Mouse (Mus musculus): Measurements from ENCODE around the gene Rag2. TPM values are rescaled to one million over a fixed set of nuclear protein-coding genes. Genes with fewer than 3 reads are reported as not detected.
A peak's percentile ranks its signal among the peaks of the same experiment; 100 is the strongest.

Rag2 gene
- polyA plus RNA-seq, 1 experiment from 2014 or later = 0.16 TPM

DNA sequence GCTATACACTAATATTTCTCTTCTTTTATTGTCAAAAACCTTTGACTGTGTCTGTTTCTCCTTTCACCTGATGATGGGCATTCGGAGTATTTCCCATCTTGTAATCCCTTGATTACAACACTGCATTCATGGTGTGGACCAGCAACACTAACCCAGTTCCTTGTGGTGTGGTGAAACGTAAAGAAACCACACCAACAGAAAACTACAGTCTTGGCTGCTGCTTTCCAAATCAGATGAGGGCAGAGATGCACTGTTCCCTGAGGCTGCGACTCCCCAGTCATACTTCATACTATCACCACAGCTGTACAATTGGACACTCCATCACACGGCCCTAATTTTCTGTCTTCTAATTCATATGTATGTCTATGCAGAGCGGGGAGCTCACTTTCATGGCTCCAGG lies 29.8 kb upstream of the Rag2 start:
- H3K27ac ChIP-seq = no peak overlapping the region
- H3K4me3 ChIP-seq (replicated peaks; ENCODE audit: low read length) = no peak overlapping the region
- ATAC-seq (ENCODE audit: low FRiP score) (no peak), DNase-seq (ENCODE audit: low spot score) (no peak)
- 84% methylated on average over 5 of the region's 5 CpGs for WGBS
- no peak overlapping the region for H3K9ac ChIP-seq
- H3K9me3 ChIP-seq (ENCODE audit: control insufficient read depth, low read length) = no peaks in the 10 kb centered on the region
- peaks cover 42% of the 10 kb centered on the region for H3K4me1 ChIP-seq (replicated peaks; ENCODE audit: control insufficient read depth, insufficient read depth, low read length)
- no peaks in the 10 kb centered on the region for H3K27me3 ChIP-seq (ENCODE audit: control insufficient read depth, insufficient read depth, low read length)
- no peaks in the 10 kb centered on the region for H3K36me3 ChIP-seq (replicated peaks; ENCODE audit: control insufficient read depth, insufficient read depth)
- no peak overlapping the region for H3K4me2 ChIP-seq (replicated peaks)

DNA sequence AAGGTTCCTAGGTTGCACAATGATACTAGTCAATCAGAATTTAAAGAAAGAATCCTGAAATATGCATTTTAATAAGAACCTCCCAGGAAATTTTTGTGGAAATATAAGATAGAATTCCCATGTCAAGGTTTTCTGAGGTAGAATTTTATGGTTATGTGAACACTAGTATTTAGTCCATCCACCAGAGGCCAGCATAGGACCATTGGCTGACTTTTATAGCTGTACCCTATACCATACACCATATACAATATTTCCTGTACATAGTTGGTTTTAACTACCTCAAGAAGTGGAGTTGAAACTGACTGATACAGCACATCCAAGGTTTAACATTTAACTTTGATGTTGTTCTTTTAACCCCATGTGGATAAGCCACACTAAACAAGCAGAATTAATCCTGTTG lies 27.3 kb upstream of the Rag2 start:
- DNase-seq (ENCODE audit: low spot score) (peak; percentile 50), ATAC-seq (ENCODE audit: low FRiP score) (no peak)
- H3K9me3 ChIP-seq (ENCODE audit: control insufficient read depth, low read length) = no peaks in the 10 kb centered on the region
- H3K27ac ChIP-seq = no peak overlapping the region
- H3K27me3 ChIP-seq (ENCODE audit: control insufficient read depth, insufficient read depth, low read length) = no peaks in the 10 kb centered on the region
- H3K9ac ChIP-seq = no peak overlapping the region
- peaks cover 33% of the 10 kb centered on the region for H3K4me1 ChIP-seq (replicated peaks; ENCODE audit: control insufficient read depth, insufficient read depth, low read length)
- no peak overlapping the region for H3K4me2 ChIP-seq (replicated peaks)
- H3K4me3 ChIP-seq (replicated peaks; ENCODE audit: low read length) = no peak overlapping the region
- H3K36me3 ChIP-seq (replicated peaks; ENCODE audit: control insufficient read depth, insufficient read depth) = no peaks in the 10 kb centered on the region

GRCm38 (mm10) chr2:101598190-101599181 lies 26.0 kb upstream of the Rag2 start:
- Histone ChIP-seq H3K4me2 (replicated peaks) (peak overlapping the region; percentile 31), H3K27me3 (ENCODE audit: control insufficient read depth, insufficient read depth, low read length) (no peaks in the 10 kb centered on the region), H3K4me3 (replicated peaks; ENCODE audit: low read length) (no peak overlapping the region), H3K4me1 (replicated peaks; ENCODE audit: control insufficient read depth, insufficient read depth, low read length) (peaks cover 20% of the 10 kb centered on the region), H3K36me3 (replicated peaks; ENCODE audit: control insufficient read depth, insufficient read depth) (no peaks in the 10 kb centered on the region), H3K9ac (no peak overlapping the region), H3K27ac (peak overlapping the region; percentile 63), H3K9me3 (ENCODE audit: control insufficient read depth, low read length) (no peaks in the 10 kb centered on the region)
- 36% methylated on average over 13 of the region's 13 CpGs for WGBS
- ATAC-seq (ENCODE audit: low FRiP score) (peak; percentile 64; the same call in 1 of the 2 replicates), DNase-seq (ENCODE audit: low spot score) (peak; percentile 48)

- Histone ChIP-seq H3K36me3 (replicated peaks; ENCODE audit: control insufficient read depth, insufficient read depth) (no peaks in the 10 kb centered on the region), H3K9ac (no peak overlapping the region; the same call in 1 of the 2 replicates), H3K27ac (peak overlapping the region; percentile 32), H3K9me3 (ENCODE audit: control insufficient read depth, low read length) (no peaks in the 10 kb centered on the region), H3K4me1 (replicated peaks; ENCODE audit: control insufficient read depth, insufficient read depth, low read length) (peaks cover 20% of the 10 kb centered on the region), H3K4me3 (replicated peaks; ENCODE audit: low read length) (no peak overlapping the region), H3K4me2 (replicated peaks) (no peak overlapping the region), H3K27me3 (ENCODE audit: control insufficient read depth, insufficient read depth, low read length) (no peaks in the 10 kb centered on the region)
- peak; percentile 52 for DNase-seq (ENCODE audit: low spot score)
- WGBS = 29% methylated on average over 8 of the region's 8 CpGs
- ATAC-seq (ENCODE audit: low FRiP score) = peak; percentile 58; the same call in 1 of the 2 replicates
Observed at GRCm38 (mm10) chr2:101600703-101601102, 23.8 kb upstream of the Rag2 start.

DNA sequence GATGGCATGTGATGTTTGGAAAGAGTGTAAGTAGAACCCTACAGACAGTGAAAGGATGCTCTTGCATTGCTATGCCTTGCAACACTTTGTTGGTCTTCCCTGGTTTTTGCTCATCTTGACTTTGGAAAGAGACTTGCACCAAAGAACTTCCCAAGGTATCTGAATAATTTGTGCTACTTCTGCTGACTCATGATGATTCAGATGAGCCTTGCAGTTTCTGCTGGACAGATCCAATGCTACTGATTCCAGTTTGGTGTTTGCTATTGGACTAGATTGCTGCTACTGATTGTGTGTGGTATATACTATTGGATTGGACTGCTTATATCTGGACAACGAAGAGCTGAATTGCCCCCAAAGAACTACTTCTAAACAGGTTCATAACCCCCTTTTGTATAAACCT lies 21.4 kb upstream of the Rag2 start:
- 88% methylated on average over 1 of the region's 1 CpGs for WGBS

DNA sequence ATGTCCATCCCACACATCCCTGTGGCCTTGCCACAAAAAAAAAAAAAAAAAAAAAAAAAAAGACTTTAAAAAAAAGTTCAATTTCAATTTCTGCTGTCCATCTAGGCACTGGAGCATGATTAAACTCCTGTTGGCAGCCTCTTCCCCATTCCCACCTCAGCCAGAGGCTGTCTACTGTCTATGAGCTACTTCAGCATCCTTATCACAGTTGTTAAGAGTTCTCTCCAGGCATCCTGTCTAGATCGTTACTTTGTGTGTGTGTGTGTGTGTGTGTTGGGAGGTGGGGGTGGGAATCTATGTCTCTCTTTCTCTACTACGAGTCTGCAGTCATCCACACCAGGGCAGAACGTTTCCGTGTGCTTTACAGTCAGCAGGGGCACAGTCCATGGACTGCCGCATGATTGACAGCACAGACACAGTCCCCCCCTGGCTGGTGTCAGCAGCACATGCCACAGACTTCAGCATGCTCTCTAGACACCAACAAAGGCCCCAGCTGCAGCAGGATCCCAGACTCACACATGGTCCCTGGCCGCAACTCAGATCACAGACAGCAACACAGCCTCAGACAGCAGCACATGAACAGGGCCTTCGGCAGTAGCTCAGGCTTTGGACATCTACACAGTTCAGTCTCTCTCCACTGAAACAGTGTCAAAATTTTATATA lies 16.2 kb upstream of the Rag2 start:
- H3K27ac ChIP-seq = no peak overlapping the region
- 31% methylated on average over 7 of the region's 7 CpGs for WGBS
- no peaks in the 10 kb centered on the region for H3K9me3 ChIP-seq (ENCODE audit: control insufficient read depth, low read length)
- no peak overlapping the region for H3K9ac ChIP-seq
- ATAC-seq (ENCODE audit: low FRiP score) (peak; percentile 86; the same call in 1 of the 2 replicates), DNase-seq (ENCODE audit: low spot score) (no peak)
- no peaks in the 10 kb centered on the region for H3K36me3 ChIP-seq (replicated peaks; ENCODE audit: control insufficient read depth, insufficient read depth)
- no peak overlapping the region for H3K4me2 ChIP-seq (replicated peaks)
- no peaks in the 10 kb centered on the region for H3K4me1 ChIP-seq (replicated peaks; ENCODE audit: control insufficient read depth, insufficient read depth, low read length)
- no peaks in the 10 kb centered on the region for H3K27me3 ChIP-seq (ENCODE audit: control insufficient read depth, insufficient read depth, low read length)
- no peak overlapping the region for H3K4me3 ChIP-seq (replicated peaks; ENCODE audit: low read length)

More for the DNA sequence above, 21.4 kb upstream of the Rag2 start:
- Histone ChIP-seq H3K4me1 (replicated peaks; ENCODE audit: control insufficient read depth, insufficient read depth, low read length) (peaks cover 17% of the 10 kb centered on the region), H3K27me3 (ENCODE audit: control insufficient read depth, insufficient read depth, low read length) (no peaks in the 10 kb centered on the region), H3K27ac (no peak overlapping the region), H3K9ac (no peak overlapping the region), H3K4me2 (replicated peaks) (no peak overlapping the region), H3K4me3 (replicated peaks; ENCODE audit: low read length) (no peak overlapping the region), H3K9me3 (ENCODE audit: control insufficient read depth, low read length) (no peaks in the 10 kb centered on the region), H3K36me3 (replicated peaks; ENCODE audit: control insufficient read depth, insufficient read depth) (no peaks in the 10 kb centered on the region)
- ATAC-seq (ENCODE audit: low FRiP score) (no peak), DNase-seq (ENCODE audit: low spot score) (no peak)

- H3K4me3 ChIP-seq (replicated peaks; ENCODE audit: low read length) = no peak overlapping the region
- H3K9ac ChIP-seq = no peak overlapping the region
- no peaks in the 10 kb centered on the region for H3K9me3 ChIP-seq (ENCODE audit: control insufficient read depth, low read length)
- DNase-seq (ENCODE audit: low spot score) (no peak), ATAC-seq (ENCODE audit: low FRiP score) (no peak)
- 88% methylated on average over 3 of the region's 3 CpGs for WGBS
- H3K4me2 ChIP-seq (replicated peaks) = no peak overlapping the region
- no peaks in the 10 kb centered on the region for H3K36me3 ChIP-seq (replicated peaks; ENCODE audit: control insufficient read depth, insufficient read depth)
- H3K4me1 ChIP-seq (replicated peaks; ENCODE audit: control insufficient read depth, insufficient read depth, low read length) = no peaks in the 10 kb centered on the region
- no peaks in the 10 kb centered on the region for H3K27me3 ChIP-seq (ENCODE audit: control insufficient read depth, insufficient read depth, low read length)
- H3K27ac ChIP-seq = no peak overlapping the region
Observed at GRCm38 (mm10) chr2:101610861-101611260, 13.7 kb upstream of the Rag2 start.

GRCm38 (mm10) chr2:101615464-101616305 lies 8.8 kb upstream of the Rag2 start:
- 77% methylated on average over 10 of the region's 10 CpGs for WGBS
- ATAC-seq (ENCODE audit: low FRiP score) (0 out of 2 replicates have a peak, but pooled peaks have one; percentile 40), DNase-seq (ENCODE audit: low spot score) (no peak)
- H3K27me3 ChIP-seq (ENCODE audit: control insufficient read depth, insufficient read depth, low read length) = no peaks in the 10 kb centered on the region
- H3K36me3 ChIP-seq (replicated peaks; ENCODE audit: control insufficient read depth, insufficient read depth) = no peaks in the 10 kb centered on the region
- no peak overlapping the region for H3K4me3 ChIP-seq (replicated peaks; ENCODE audit: low read length)
- no peaks in the 10 kb centered on the region for H3K9me3 ChIP-seq (ENCODE audit: control insufficient read depth, low read length)
- H3K27ac ChIP-seq = no peak overlapping the region
- H3K4me1 ChIP-seq (replicated peaks; ENCODE audit: control insufficient read depth, insufficient read depth, low read length) = no peaks in the 10 kb centered on the region
- H3K9ac ChIP-seq = no peak overlapping the region
- no peak overlapping the region for H3K4me2 ChIP-seq (replicated peaks)

DNA sequence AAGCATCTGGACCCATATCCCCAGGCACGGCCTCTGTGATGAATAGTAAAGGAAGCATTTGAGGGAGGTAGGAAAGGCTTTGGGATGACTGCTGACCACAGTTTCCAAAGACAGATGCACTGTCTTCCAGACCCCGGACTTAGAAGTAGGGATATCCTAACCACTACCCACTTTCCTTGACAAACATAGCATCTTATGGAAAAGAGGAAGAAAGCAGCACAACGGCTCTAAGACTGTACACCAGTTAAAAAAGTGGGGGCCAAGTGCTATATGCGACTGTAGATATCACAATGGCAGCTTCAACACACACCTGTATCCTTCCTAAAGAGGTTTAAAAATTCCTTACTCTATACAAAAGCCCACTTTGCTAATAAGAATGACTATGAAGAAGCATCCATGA lies 6.1 kb upstream of the Rag2 start:
- WGBS = 87% methylated on average over 4 of the region's 4 CpGs
- no peaks in the 10 kb centered on the region for H3K9me3 ChIP-seq (ENCODE audit: control insufficient read depth, low read length)
- no peak overlapping the region for H3K9ac ChIP-seq
- H3K36me3 ChIP-seq (replicated peaks; ENCODE audit: control insufficient read depth, insufficient read depth) = no peaks in the 10 kb centered on the region
- ATAC-seq (ENCODE audit: low FRiP score) (no peak), DNase-seq (ENCODE audit: low spot score) (no peak)
- H3K27me3 ChIP-seq (ENCODE audit: control insufficient read depth, insufficient read depth, low read length) = no peaks in the 10 kb centered on the region
- H3K27ac ChIP-seq = no peak overlapping the region
- H3K4me2 ChIP-seq (replicated peaks) = no peak overlapping the region
- H3K4me1 ChIP-seq (replicated peaks; ENCODE audit: control insufficient read depth, insufficient read depth, low read length) = no peaks in the 10 kb centered on the region
- no peak overlapping the region for H3K4me3 ChIP-seq (replicated peaks; ENCODE audit: low read length)
